Mouse (Mus musculus) WW6 (cell line): ENCODE data around the gene Kng1.

ENCODE experiments used
- DNase-seq: peaks from one replicate; pipeline ENCODE4 v3.0.0-alpha.2; 2013; ENCODE audit warnings: low read depth, low spot score

The Kng1 gene

GRCm38 (mm10) chr16:23113903-23114302 lies 56.2 kb downstream of the Kng1 start:
- DNase-seq, result no peak

DNA sequence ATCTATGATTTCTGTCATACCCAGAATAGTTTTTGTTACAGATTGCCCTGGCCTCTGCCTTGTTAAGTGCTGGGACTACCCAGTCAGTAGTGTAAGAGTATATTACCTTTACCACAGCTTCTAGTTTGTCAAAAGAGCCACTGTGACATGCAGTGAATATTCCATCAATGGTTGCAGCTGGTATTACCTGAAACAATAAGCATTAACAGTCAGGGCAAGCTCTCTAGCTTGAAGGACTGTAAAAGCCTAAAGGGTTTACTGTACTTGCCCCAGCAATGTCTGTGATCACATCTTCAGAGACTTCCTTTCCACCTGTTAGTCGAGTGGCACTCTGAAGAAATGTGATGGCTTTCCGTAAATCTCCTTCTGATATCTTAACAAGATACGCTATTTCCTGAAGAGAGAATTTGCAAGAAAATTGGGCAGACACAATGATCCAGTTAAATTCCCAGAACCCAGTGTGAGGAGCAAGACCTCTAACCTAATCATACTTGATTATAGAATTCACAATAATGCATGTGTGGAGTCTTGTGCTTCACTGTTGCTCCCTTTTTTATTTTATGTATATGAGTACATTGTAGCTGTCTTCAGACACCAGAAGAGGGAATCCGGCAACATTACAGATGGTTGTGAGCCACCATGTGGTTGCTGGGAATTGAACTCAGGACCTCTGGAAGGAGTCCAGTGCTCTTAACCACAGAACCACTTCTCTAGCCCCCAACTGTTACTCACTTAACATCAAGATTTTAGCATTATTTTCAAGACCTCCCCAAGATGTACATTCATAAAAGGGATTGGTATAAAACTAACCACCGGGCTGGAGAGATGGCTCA lies 56.9 kb downstream of the Kng1 start:
- DNase-seq, result no peak

GRCm38 (mm10) chr16:23115486-23115885 lies 57.8 kb downstream of the Kng1 start:
- no peak for DNase-seq

- no peak for DNase-seq
Observed at GRCm38 (mm10) chr16:23117173-23117572, 59.5 kb downstream of the Kng1 start.

DNA sequence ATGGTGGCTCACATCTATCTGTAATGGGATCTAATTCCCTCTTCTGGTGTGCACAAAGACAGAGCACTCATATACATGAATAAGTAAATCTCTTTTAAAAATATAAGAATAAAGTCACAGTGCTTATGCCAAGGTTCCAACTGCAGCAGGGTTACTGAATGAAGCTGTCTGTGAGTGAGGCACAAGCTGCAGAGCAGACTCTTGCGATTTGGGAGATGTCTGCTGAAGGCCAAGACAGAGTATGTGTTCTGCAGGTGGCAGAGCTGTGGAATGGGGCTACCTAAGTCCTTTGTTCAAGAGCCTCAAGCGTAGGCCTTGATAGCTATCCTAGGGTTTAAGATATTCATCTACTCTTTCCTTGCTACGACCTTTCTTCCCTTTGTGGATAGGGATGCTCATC lies 64.8 kb downstream of the Kng1 start:
- no peak for DNase-seq

DNA sequence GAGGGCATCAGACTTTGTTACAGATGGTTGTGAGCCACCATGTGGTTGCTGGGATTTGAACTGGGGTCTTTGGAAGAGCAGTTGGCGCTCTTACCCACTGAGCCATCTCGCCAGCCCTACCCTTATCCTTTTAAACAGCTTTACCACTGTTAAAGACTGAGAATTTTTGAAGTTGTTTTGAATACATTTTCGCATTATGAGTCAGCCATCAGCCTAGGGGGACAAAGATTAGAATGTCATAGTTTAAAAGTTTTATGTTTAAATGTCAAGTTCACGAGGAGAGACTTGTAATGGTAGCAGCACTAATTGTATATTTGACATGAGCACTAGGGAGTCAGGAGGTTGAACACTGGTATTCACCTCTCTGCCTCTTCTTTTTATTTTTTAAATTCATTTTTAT lies 65.4 kb downstream of the Kng1 start:
- no peak for DNase-seq

GRCm38 (mm10) chr16:23124398-23124797 lies 66.7 kb downstream of the Kng1 start:
- no peak for DNase-seq

- no peak for DNase-seq
Observed at GRCm38 (mm10) chr16:23127311-23127672, 69.6 kb downstream of the Kng1 start.

GRCm38 (mm10) chr16:23127673-23128375 lies 70.2 kb downstream of the Kng1 start, which contains the start of gene Rfc4:
Rfc4 (minus strand) TSS chr16:23127737.
- peak; percentile 80 for DNase-seq

GRCm38 (mm10) chr16:23130303-23130702 lies 72.6 kb downstream of the Kng1 start:
- DNase-seq, result no peak
